Mouse (Mus musculus) neural tube, embryonic 11.5 days (tissue): ENCODE measurements around the gene Brox. TPM values are rescaled to one million over a fixed set of nuclear protein-coding genes. Genes with fewer than 3 reads are reported as not detected.

Experiments
- ATAC-seq: fragments of 200-750 bp; cut with Nextera tagmentation; 2 replicates; pipeline ENCODE4 v1.8.0; 2017; ENCODE audit warnings: moderate number of reproducible peaks, mild to moderate bottlenecking, moderate TSS enrichment, moderate library complexity; ENCODE audit not compliant: insufficient read depth, low FRiP score, low TSS enrichment
- DNase-seq: peaks from one replicate; pipeline ENCODE4 v3.0.0-alpha.2; 2015; ENCODE audit warnings: low spot score
- H3K27ac ChIP-seq: fragments of 300-500 bp; sonication (generic); 2 replicates; pipeline ENCODE4 v1.5.1; 2014; ENCODE audit warnings: low read depth, mild to moderate bottlenecking, low read length
- H3K27me3 ChIP-seq: fragments of 300-500 bp; sonication (generic); 2 replicates; pipeline ENCODE4 v1.6.1; 2014; ENCODE audit warnings: mild to moderate bottlenecking, low read length, mixed read lengths; ENCODE audit not compliant: control insufficient read depth, insufficient read depth
- H3K36me3 ChIP-seq: fragments of 300-500 bp; sonication (generic); 2 replicates; pipeline ENCODE4 v1.6.1; 2014; ENCODE audit warnings: mild to moderate bottlenecking, low read length, moderate library complexity, mixed read lengths; ENCODE audit not compliant: control insufficient read depth, insufficient read depth
- H3K4me1 ChIP-seq: fragments of 300-500 bp; sonication (generic); 2 replicates; pipeline ENCODE4 v1.6.1; 2014; ENCODE audit warnings: low read length, mixed read lengths; ENCODE audit not compliant: control insufficient read depth, insufficient read depth
- H3K4me2 ChIP-seq: fragments of 300-500 bp; sonication (generic); 2 replicates; pipeline ENCODE4 v1.6.1; 2014; ENCODE audit warnings: low read depth, mild to moderate bottlenecking, moderate library complexity
- H3K4me3 ChIP-seq: fragments of 300-500 bp; sonication (generic); 2 replicates; pipeline ENCODE4 v1.5.1; 2014; ENCODE audit warnings: low read depth, low read length
- H3K9ac ChIP-seq: fragments of 300-500 bp; sonication (generic); 2 replicates; pipeline ENCODE4 v1.6.1; 2014; ENCODE audit warnings: mild to moderate bottlenecking, low read length
- H3K9me3 ChIP-seq: fragments of 300-500 bp; sonication (generic); 2 replicates; pipeline ENCODE4 v1.6.1; 2016; ENCODE audit warnings: low read length; ENCODE audit not compliant: control insufficient read depth
- WGBS: fragments of 180-500 bp; shearing (Covaris S2); extraction: QIAGEN DNeasy Blood & Tissue Kit; methylation state at CpG from one replicate; pipeline ENCODE4 v1.1.7; 2014; 5-methylcytosine and 5-hydroxymethylcytosine counted together
- polyA plus RNA-seq: library from polyadenylated mRNA; unstranded; fragments of >200 nt; fragmentation: Nextera tagmentation; extraction: Ambion mirVana; gene quantifications from 2 replicates; pipeline ENCODE4 v1.2.1, GENCODE M21; 2014

Gene Brox
- polyA plus RNA-seq, 1 experiment from 2014 or later: 78.1 TPM

DNA sequence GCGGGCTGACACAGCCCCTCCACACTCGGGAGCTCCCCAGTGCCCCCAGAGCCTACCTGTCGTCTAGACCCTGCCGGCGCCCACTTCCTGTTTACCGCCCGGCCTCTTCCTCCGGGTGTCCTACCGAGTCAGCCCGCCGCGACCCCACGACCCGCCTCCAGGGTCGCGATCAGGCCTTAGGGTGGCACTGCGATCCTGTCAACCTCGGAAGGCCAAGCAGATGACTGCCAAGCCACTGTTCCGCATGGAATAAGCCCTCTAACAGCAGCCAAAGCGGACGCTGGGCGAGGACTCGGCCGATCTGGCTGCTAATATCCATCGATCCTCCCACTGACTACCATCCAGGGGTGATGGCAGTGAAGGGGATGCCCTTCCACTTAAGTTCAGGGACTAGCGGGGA is 604 bp downstream of the Brox start, which contains the start of gene Aida:
Gene Aida, plus strand, starts transcription at position 126 of the 400 bp plus-strand sequence.
- WGBS: under 1% methylated on average over 26 of the region's 26 CpGs
- Histone ChIP-seq H3K9me3 (no peaks in the 10 kb centered on the region), H3K4me3 (peak within 1 kb of the TSS; percentile 44), H3K36me3 (no peaks in the 10 kb centered on the region; the same call in 1 of the 2 replicates), H3K27me3 (no peaks in the 10 kb centered on the region), H3K4me1 (no peaks in the 10 kb centered on the region), H3K27ac (no peak within 1 kb of the TSS), H3K9ac (peak within 1 kb of the TSS; percentile 35), H3K4me2 (peak within 1 kb of the TSS; percentile 45)
- ATAC-seq (peak; percentile 10; the same call in 1 of the 2 replicates), DNase-seq (peak; percentile 64)

DNA sequence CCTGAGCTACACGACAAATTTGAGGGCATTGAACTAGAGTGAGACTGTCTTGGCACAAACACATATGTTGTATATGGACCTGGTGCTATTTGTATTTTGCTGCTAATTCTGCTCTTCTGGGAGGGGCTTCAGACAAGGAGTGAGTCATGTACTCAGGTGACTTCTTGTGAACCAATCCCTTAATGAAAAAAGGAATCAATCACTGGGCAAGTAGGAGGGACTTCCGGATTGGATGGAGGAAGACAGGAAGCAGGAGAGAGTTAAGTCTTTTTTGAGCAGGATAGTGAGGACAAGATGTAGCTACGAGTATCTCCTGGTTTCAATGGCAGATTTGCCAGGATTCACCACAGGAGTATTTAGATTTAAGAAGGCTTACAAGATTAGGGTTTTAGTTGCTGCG is 7.5 kb downstream of the Brox start:
- H3K9ac ChIP-seq: no peak overlapping the region
- no peak overlapping the region for H3K4me2 ChIP-seq
- ATAC-seq (no peak), DNase-seq (no peak)
- H3K36me3 ChIP-seq: peaks cover 13% of the 10 kb centered on the region
- no peak overlapping the region for H3K27ac ChIP-seq
- H3K27me3 ChIP-seq: no peaks in the 10 kb centered on the region
- H3K4me3 ChIP-seq: no peak overlapping the region
- 93% methylated on average over 4 of the region's 4 CpGs for WGBS
- no peaks in the 10 kb centered on the region for H3K4me1 ChIP-seq
- no peaks in the 10 kb centered on the region for H3K9me3 ChIP-seq

DNA sequence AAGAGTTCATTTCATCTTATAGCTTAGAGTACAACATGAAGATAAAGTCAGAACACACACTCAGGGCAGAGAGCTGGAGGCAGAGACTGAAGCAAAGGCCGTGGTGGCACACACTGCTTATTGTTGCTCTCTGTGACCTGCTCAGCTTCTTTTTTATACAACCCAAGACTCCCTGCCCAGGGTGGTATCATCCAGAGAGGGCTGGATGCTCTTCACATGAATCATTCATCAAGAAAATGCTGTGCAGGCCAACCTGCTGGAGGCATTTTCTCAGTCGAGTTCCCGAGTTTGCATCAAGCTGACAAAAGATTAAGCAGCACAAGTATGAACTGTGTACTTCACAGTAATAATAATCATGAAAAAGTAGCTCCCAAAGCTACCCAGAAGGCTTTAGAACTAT is 8.7 kb downstream of the Brox start:
- no peak for DNase-seq
- 92% methylated on average over 3 of the region's 3 CpGs for WGBS
- Histone ChIP-seq H3K9me3 (no peaks in the 10 kb centered on the region), H3K4me2 (no peak overlapping the region), H3K27me3 (no peaks in the 10 kb centered on the region), H3K4me1 (no peaks in the 10 kb centered on the region), H3K9ac (no peak overlapping the region), H3K36me3 (peaks cover 15% of the 10 kb centered on the region), H3K4me3 (no peak overlapping the region), H3K27ac (no peak overlapping the region)
- ATAC-seq: no peak

DNA sequence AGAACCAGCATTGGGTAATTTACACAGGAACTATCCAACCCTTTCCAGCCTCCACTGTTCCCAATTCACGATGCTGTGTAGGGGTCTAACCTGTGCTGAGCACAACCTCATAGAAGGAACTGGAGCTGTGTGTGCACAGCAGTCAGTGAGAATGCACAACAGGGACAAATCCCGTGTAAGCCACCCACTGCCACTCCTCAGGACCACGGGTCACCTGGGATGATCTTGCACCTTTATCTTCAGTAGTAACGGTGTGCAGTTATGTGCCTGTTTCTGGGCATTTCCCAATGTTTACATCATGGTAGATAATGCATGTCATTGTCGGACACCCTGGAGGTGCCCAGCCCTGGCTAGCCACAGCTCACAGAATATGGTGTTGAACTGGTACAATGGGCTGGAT is 21.3 kb downstream of the Brox start:
- Histone ChIP-seq H3K36me3 (peaks cover 4% of the 10 kb centered on the region), H3K9me3 (no peaks in the 10 kb centered on the region), H3K4me2 (no peak overlapping the region), H3K27me3 (no peaks in the 10 kb centered on the region), H3K27ac (no peak overlapping the region), H3K4me3 (no peak overlapping the region), H3K9ac (no peak overlapping the region), H3K4me1 (no peaks in the 10 kb centered on the region)
- DNase-seq (no peak), ATAC-seq (no peak)
- 80% methylated on average over 5 of the region's 5 CpGs for WGBS

DNA sequence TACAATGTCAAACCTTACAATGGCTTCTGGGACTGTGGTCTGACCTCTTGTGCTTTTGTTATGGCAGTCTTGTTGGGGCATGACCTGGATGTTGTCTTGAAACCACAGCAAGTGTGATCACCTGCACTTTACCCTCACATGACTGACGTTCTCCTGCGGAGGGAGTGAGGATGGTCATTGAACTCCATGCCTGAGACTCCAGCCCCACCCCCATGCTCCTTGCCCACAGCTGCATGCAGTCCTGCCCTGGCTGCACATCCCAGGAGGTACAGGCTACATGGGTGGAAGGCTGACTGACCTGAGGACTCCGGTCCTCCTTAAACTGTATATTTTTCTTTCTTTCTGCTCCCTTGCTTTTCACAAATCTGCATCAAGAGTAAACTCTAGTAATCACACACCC is 22.7 kb downstream of the Brox start:
- Histone ChIP-seq H3K4me2 (no peak overlapping the region), H3K9ac (no peak overlapping the region), H3K9me3 (no peaks in the 10 kb centered on the region), H3K4me1 (no peaks in the 10 kb centered on the region), H3K27ac (no peak overlapping the region), H3K36me3 (peaks cover 2% of the 10 kb centered on the region; the same call in 1 of the 2 replicates), H3K4me3 (no peak overlapping the region), H3K27me3 (no peaks in the 10 kb centered on the region)
- ATAC-seq: no peak
- WGBS: 68% methylated on average over 3 of the region's 3 CpGs
- DNase-seq: no peak

DNA sequence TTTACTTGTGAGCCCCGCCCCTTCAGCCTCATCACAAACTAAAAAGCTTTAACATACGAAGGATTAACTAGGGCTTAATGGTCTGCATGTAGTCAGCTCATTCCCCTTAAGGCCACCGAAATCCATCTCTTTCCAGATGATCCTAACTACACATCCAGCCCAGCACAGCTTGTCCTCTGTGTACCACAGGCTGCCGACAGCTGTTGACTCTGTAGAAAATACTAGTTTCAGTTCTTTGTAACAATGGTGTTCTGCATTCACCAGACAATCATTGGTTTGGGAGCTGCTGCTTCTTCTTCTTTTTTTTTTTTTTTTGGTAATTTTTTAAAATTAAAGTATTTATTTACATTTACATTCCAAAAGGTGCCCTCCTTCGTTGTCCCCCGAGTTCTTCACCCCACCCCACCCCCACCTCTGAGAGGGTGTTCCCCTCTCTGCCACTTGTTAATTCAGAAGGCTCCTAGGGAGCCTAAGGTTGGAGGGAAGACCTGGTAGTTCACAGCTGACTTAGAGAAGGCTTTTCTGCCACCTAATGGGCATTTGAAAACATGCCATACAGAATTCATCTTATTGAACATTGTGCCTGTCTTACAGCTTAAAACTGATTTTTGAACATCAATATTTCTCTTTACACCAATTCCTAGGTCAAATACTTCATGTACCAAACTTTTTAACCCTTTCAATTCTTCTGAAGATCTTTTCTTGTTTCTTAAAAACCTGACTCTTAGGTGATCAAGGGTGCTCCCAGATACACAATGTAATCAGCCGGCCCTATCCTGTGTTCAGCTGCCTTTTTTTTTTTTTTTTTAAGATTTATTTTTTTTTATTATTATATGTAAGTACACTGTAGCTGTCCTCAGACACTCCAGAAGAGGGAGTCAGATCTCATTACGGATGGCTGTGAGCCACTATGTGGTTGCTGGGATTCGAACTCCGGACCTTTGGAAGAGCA is 23.9 kb downstream of the Brox start:
- no peak overlapping the region for H3K27ac ChIP-seq
- DNase-seq (no peak), ATAC-seq (no peak)
- no peaks in the 10 kb centered on the region for H3K36me3 ChIP-seq
- 62% methylated on average over 10 of the region's 10 CpGs for WGBS
- H3K4me1 ChIP-seq: no peaks in the 10 kb centered on the region
- H3K4me2 ChIP-seq: no peak overlapping the region
- no peak overlapping the region for H3K9ac ChIP-seq
- no peaks in the 10 kb centered on the region for H3K9me3 ChIP-seq
- no peak overlapping the region for H3K4me3 ChIP-seq
- H3K27me3 ChIP-seq: no peaks in the 10 kb centered on the region

DNA sequence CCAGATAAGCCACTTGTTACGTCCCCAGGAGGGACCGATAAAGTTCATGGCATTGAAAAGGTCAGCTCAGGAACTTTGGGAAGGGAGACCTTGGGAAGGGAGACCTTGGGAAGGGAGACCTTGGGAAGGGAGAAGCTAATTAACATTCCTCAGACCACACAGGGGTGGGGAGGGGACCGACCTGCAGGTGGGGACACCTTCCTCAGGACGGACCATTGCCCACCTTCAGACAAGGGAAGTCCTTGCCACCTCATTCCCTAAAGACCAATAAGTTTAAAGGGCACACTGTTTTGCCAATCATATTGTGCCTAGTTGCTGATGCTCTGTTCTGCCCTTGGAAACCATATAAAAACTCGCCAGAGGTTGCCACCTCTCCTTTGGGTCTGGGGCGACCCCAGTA is 29.4 kb downstream of the Brox start:
- Histone ChIP-seq H3K4me1 (no peaks in the 10 kb centered on the region), H3K9ac (no peak overlapping the region), H3K36me3 (no peaks in the 10 kb centered on the region), H3K27ac (no peak overlapping the region), H3K9me3 (no peaks in the 10 kb centered on the region), H3K4me2 (no peak overlapping the region), H3K27me3 (no peaks in the 10 kb centered on the region), H3K4me3 (no peak overlapping the region)
- DNase-seq: no peak
- WGBS: 75% methylated on average over 6 of the region's 6 CpGs
- no peak for ATAC-seq

DNA sequence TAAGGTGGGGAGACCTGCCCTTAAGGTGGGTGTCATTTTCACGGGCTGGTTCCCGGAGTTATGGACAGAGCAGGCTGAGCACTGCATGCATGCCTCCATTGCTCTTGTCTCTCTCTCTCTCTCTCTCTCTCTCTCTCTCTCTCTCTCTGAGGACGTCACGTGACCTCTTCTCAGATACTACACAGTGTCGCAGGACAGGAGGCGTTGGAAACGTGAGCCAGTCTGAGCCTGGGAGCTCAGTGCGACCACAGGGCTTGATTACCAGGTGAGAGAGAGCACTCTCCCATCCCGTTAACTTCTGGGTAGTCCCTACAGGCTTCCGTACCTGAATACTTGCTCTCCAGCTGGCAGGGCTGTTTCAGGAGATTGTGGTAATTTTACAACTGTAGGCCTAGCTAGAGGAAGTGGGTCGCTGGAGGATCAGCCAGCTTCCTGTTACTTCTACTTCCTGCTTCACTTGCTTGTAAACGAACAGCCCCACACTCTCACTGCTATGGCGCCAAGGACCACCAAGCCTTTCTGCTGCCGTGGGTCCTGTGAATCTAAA is 31.1 kb downstream of the Brox start:
- no peak overlapping the region for H3K4me2 ChIP-seq
- H3K27me3 ChIP-seq: no peaks in the 10 kb centered on the region
- DNase-seq: no peak
- no peak for ATAC-seq
- H3K27ac ChIP-seq: no peak overlapping the region
- no peaks in the 10 kb centered on the region for H3K36me3 ChIP-seq
- no peaks in the 10 kb centered on the region for H3K4me1 ChIP-seq
- 75% methylated on average over 14 of the region's 14 CpGs for WGBS
- no peak overlapping the region for H3K4me3 ChIP-seq
- no peaks in the 10 kb centered on the region for H3K9me3 ChIP-seq
- no peak overlapping the region for H3K9ac ChIP-seq
